Mouse (Mus musculus): ENCODE data around the gene Ngly1. TPM values are rescaled to one million over a fixed set of nuclear protein-coding genes. Genes with fewer than 3 reads are reported as not detected.
"Not testable (repeated sequence)": the region's sequence is repeated elsewhere in the genome, so short reads cannot be mapped to it uniquely, and the experiment has no call there.

Ngly1 gene
- total and polyA plus RNA-seq, 3 experiments: 19.2 to 31.2 (median 30.7) TPM

GRCm38 (mm10) chr14:16310791-16311190, 61.7 kb downstream of the Ngly1 start:
- Histone ChIP-seq H3K27me3 (ENCODE audit: control insufficient read depth, insufficient read depth, low read length) (no peaks in the 10 kb centered on the region), H3K36me3 (ENCODE audit: control insufficient read depth, insufficient read depth, low read length) (peaks cover 6% of the 10 kb centered on the region), H3K27ac (no peak overlapping the region), H3K79me2 (replicated peaks; ENCODE audit: control insufficient read depth, insufficient read depth, low read length) (no peaks in the 10 kb centered on the region), H3K9ac (ENCODE audit: low read depth, low read length) (no peak overlapping the region), H3K4me3 (no peak overlapping the region), H3K4me1 (ENCODE audit: control insufficient read depth, insufficient read depth, low read length) (peaks cover 4% of the 10 kb centered on the region)
- no peak for DNase-seq
- intact Hi-C loops (cut with DNase I): no loop called here
- WGBS: 82% methylated on average over 6 of the region's 6 CpGs
- TF ChIP-seq CTCF (IDR thresholded peaks at IDR 0.05) (no peak), POLR2A (IDR thresholded peaks at IDR 0.05; ENCODE audit: insufficient read depth, low read depth, low read length) (no peak), EP300 (IDR thresholded peaks at IDR 0.05; ENCODE audit: insufficient read depth, low read depth, low read length) (no peak)

GRCm38 (mm10) chr14:16312599-16312998, 63.5 kb downstream of the Ngly1 start:
- intact Hi-C loops (cut with DNase I): no loop called here
- TF ChIP-seq POLR2A (IDR thresholded peaks at IDR 0.05; ENCODE audit: insufficient read depth, low read depth, low read length) (no peak), CTCF (IDR thresholded peaks at IDR 0.05) (no peak), EP300 (IDR thresholded peaks at IDR 0.05; ENCODE audit: insufficient read depth, low read depth, low read length) (no peak)
- H3K4me1 ChIP-seq (ENCODE audit: control insufficient read depth, insufficient read depth, low read length): peaks cover 8% of the 10 kb centered on the region

GRCm38 (mm10) chr14:16313073-16313472, 64.0 kb downstream of the Ngly1 start:
- DNase-seq; H3K79me2 ChIP-seq (replicated peaks; ENCODE audit: control insufficient read depth, insufficient read depth, low read length); H3K27me3 ChIP-seq (ENCODE audit: control insufficient read depth, insufficient read depth, low read length); H3K27ac ChIP-seq; intact Hi-C loops (cut with DNase I); H3K9ac ChIP-seq (ENCODE audit: low read depth, low read length); H3K4me1 ChIP-seq (ENCODE audit: control insufficient read depth, insufficient read depth, low read length); H3K4me3 ChIP-seq; H3K36me3 ChIP-seq (ENCODE audit: control insufficient read depth, insufficient read depth, low read length): not testable (repeated sequence)
- 86% methylated on average over 2 of the region's 2 CpGs for WGBS

More at GRCm38 (mm10) chr14:16312599-16312998, 63.5 kb downstream of the Ngly1 start:
- H3K79me2 ChIP-seq (replicated peaks; ENCODE audit: control insufficient read depth, insufficient read depth, low read length): no peaks in the 10 kb centered on the region
- WGBS: 67% methylated on average over 1 of the region's 1 CpGs
- DNase-seq: no peak
- H3K27me3 ChIP-seq (ENCODE audit: control insufficient read depth, insufficient read depth, low read length): no peaks in the 10 kb centered on the region
- peaks cover 8% of the 10 kb centered on the region for H3K36me3 ChIP-seq (ENCODE audit: control insufficient read depth, insufficient read depth, low read length)
- no peak overlapping the region for H3K4me3 ChIP-seq
- H3K27ac ChIP-seq: no peak overlapping the region
- H3K9ac ChIP-seq (ENCODE audit: low read depth, low read length): no peak overlapping the region

- Histone ChIP-seq H3K27ac (peak overlapping the region; percentile 72), H3K4me3 (no peak overlapping the region), H3K79me2 (replicated peaks; ENCODE audit: control insufficient read depth, insufficient read depth, low read length) (no peaks in the 10 kb centered on the region), H3K9ac (ENCODE audit: low read depth, low read length) (no peak overlapping the region), H3K36me3 (ENCODE audit: control insufficient read depth, insufficient read depth, low read length) (peaks cover 8% of the 10 kb centered on the region), H3K4me1 (ENCODE audit: control insufficient read depth, insufficient read depth, low read length) (peaks cover 8% of the 10 kb centered on the region), H3K27me3 (ENCODE audit: control insufficient read depth, insufficient read depth, low read length) (no peaks in the 10 kb centered on the region)
- TF ChIP-seq CTCF (IDR thresholded peaks at IDR 0.05): no peak
- no peak for TF ChIP-seq POLR2A (IDR thresholded peaks at IDR 0.05; ENCODE audit: insufficient read depth, low read depth, low read length)
- TF ChIP-seq EP300 (IDR thresholded peaks at IDR 0.05; ENCODE audit: insufficient read depth, low read depth, low read length): no peak
- 51% methylated on average over 7 of the region's 7 CpGs for WGBS
- intact Hi-C loops (cut with DNase I): no loop called here
- no peak for DNase-seq
These were observed 64.9 kb downstream of the Ngly1 start for GRCm38 (mm10) chr14:16313936-16314521.

DNA sequence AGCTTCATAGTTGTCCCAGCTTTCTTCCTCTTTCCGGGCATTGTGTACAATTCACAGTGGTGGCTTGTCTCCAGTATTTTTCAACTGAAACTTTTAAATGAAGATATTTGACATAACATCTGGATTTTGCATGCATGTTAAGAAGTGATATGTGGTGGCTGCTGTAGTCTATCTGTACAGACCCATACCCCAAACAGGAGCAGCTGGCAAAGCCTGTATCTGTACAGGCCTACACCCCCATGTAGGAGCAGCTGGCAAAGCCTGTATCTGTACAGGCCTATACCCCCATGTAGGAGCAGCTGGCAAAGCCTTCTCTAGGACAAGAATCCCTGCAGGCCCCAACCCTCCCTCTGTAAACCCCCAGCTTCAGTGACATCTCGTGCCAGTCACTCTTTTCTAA, 65.8 kb downstream of the Ngly1 start:
- no peaks in the 10 kb centered on the region for H3K79me2 ChIP-seq (replicated peaks; ENCODE audit: control insufficient read depth, insufficient read depth, low read length)
- peak overlapping the region; percentile 72 for H3K27ac ChIP-seq
- no peaks in the 10 kb centered on the region for H3K27me3 ChIP-seq (ENCODE audit: control insufficient read depth, insufficient read depth, low read length)
- peaks cover 8% of the 10 kb centered on the region for H3K4me1 ChIP-seq (ENCODE audit: control insufficient read depth, insufficient read depth, low read length)
- whole genome bisulfite sequencing: 61% methylated on average over 2 of the region's 2 CpGs
- no peak overlapping the region for H3K4me3 ChIP-seq
- TF ChIP-seq POLR2A (IDR thresholded peaks at IDR 0.05; ENCODE audit: insufficient read depth, low read depth, low read length) (no peak), EP300 (IDR thresholded peaks at IDR 0.05; ENCODE audit: insufficient read depth, low read depth, low read length) (no peak), CTCF (IDR thresholded peaks at IDR 0.05) (no peak)
- no peak overlapping the region for H3K9ac ChIP-seq (ENCODE audit: low read depth, low read length)
- DNase-seq: no peak
- intact Hi-C loops (cut with DNase I): loop anchor here (5.0 kb wide), 2 partner anchors 38 to 47 kb away; no protein-coding TSS in a partner anchor
- peaks cover 8% of the 10 kb centered on the region for H3K36me3 ChIP-seq (ENCODE audit: control insufficient read depth, insufficient read depth, low read length)

DNA sequence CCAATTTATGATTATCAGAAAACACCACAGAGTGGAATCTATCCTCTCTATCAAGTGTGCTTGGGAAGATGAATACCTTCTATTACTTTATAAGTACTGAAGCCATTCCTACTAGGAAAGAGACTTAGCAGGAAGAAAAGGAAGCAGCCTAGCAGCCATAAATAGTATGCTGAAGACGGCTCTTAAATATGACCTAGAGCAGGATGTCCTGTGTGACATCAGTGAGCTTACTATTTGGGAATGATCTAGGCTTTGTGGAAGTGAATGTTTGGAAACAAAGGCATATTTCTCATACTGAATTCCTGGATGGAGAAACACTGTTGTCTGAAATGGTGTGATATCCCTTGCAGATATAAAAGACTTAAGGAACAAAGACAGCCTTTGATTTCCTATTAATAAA, 67.6 kb downstream of the Ngly1 start:
- H3K4me3 ChIP-seq: no peak overlapping the region
- DNase-seq: no peak
- no peak for TF ChIP-seq CTCF (IDR thresholded peaks at IDR 0.05)
- no peak for TF ChIP-seq POLR2A (IDR thresholded peaks at IDR 0.05; ENCODE audit: insufficient read depth, low read depth, low read length)
- TF ChIP-seq EP300 (IDR thresholded peaks at IDR 0.05; ENCODE audit: insufficient read depth, low read depth, low read length): no peak
- intact Hi-C loops (cut with DNase I): loop anchor here (5.0 kb wide), 2 partner anchors 39 to 46 kb away; no protein-coding TSS in a partner anchor
- H3K27me3 ChIP-seq (ENCODE audit: control insufficient read depth, insufficient read depth, low read length): no peaks in the 10 kb centered on the region
- H3K27ac ChIP-seq: peak overlapping the region; percentile 71
- no peaks in the 10 kb centered on the region for H3K79me2 ChIP-seq (replicated peaks; ENCODE audit: control insufficient read depth, insufficient read depth, low read length)
- peaks cover 8% of the 10 kb centered on the region for H3K36me3 ChIP-seq (ENCODE audit: control insufficient read depth, insufficient read depth, low read length)
- H3K9ac ChIP-seq (ENCODE audit: low read depth, low read length): no peak overlapping the region
- H3K4me1 ChIP-seq (ENCODE audit: control insufficient read depth, insufficient read depth, low read length): peaks cover 8% of the 10 kb centered on the region
- WGBS: 19% methylated on average over 1 of the region's 1 CpGs

Data from heart, adult 2 months (tissue).